Mouse (Mus musculus) CH12.LX (cell line): ENCODE measurements around the gene Nsg2. TPM values are rescaled to one million over a fixed set of nuclear protein-coding genes. Genes with fewer than 3 reads are reported as not detected.

ENCODE experiments used
- DNase-seq: peaks from one replicate; pipeline ENCODE4 v3.0.0-alpha.2; 2013; ENCODE audit errors: extremely low read depth
- H3K27ac ChIP-seq: 2 replicates; pipeline ENCODE4 v1.5.1; 2012; ENCODE audit warnings: low read depth, mild to moderate bottlenecking, control low read depth, moderate library complexity; ENCODE audit not compliant: insufficient read depth
- H3K27me3 ChIP-seq: replicated peaks from 2 replicates; pipeline ENCODE3; 2012; ENCODE audit warnings: inconsistent platforms
- H3K36me3 ChIP-seq, 2 experiments: replicated peaks in 1 of 2; 2 replicates each; pipeline versions ENCODE3 to v1.6.1; 2012; ENCODE audit warnings: inconsistent platforms in 1 of 2, low read length in 1 of 2, mild to moderate bottlenecking in 1 of 2, mixed read lengths in 1 of 2, moderate library complexity in 1 of 2; ENCODE audit not compliant: control insufficient read depth in 1 of 2, insufficient read depth in 1 of 2
- H3K4me1 ChIP-seq, 2 experiments: 2 replicates each; pipeline ENCODE4 v1.6.1; 2012; ENCODE audit warnings: inconsistent platforms in 1 of 2, moderate library complexity in 1 of 2; ENCODE audit not compliant: insufficient read depth in 2 of 2, control insufficient read depth in 1 of 2
- H3K4me2 ChIP-seq: 2 replicates; pipeline ENCODE4 v1.6.1; 2012; ENCODE audit warnings: low read depth, mild to moderate bottlenecking, control low read depth; ENCODE audit not compliant: poor library complexity, insufficient read depth, severe bottlenecking
- H3K4me3 ChIP-seq, 3 experiments: fragments of 150-350 bp in 1 of 3; sonication (generic) in 1 of 3; replicated peaks in 1 of 3; 2 replicates each; pipeline versions ENCODE3 to v1.5.1; 2011 to 2012; ENCODE audit warnings: low read depth in 2 of 3, low read length in 2 of 3, mild to moderate bottlenecking in 2 of 3, moderate library complexity in 2 of 3, control low read depth in 1 of 3, improper control_type of control experiment in 1 of 3, inconsistent platforms in 1 of 3, mixed read lengths in 1 of 3; ENCODE audit not compliant: poor library complexity in 1 of 3
- H3K79me2 ChIP-seq: replicated peaks from 2 replicates; pipeline ENCODE4 v1.6.1; 2012; ENCODE audit warnings: mild to moderate bottlenecking, moderate library complexity; ENCODE audit not compliant: control insufficient read depth, poor library complexity, insufficient read depth, severe bottlenecking; ENCODE audit errors: extremely low read depth
- H3K9ac ChIP-seq: 2 replicates; pipeline ENCODE4 v1.6.1; 2012; ENCODE audit warnings: low read depth, mild to moderate bottlenecking, control low read depth, moderate library complexity; ENCODE audit not compliant: insufficient read depth
- H3K9me3 ChIP-seq: replicated peaks from 2 replicates; pipeline ENCODE3; 2012; ENCODE audit warnings: low read length, inconsistent platforms, mixed read lengths
- KAT2A ChIP-seq: IDR thresholded peaks from 2 replicates; pipeline ENCODE4 v1.6.1; 2012; ENCODE audit warnings: low read length, improper control_type of control experiment, inconsistent platforms; ENCODE audit not compliant: insufficient replicate concordance
- MAZ ChIP-seq: IDR thresholded peaks from 2 replicates; pipeline ENCODE4 v1.6.1; 2012; ENCODE audit warnings: low read depth, mild to moderate bottlenecking, inconsistent platforms, low read length, improper control_type of control experiment, moderate library complexity
- dilution Hi-C: fragments of 300-500 bp; cut with MboI; formaldehyde crosslinking; loops from 2 replicates; pipeline ENCODE4 v1.14.3; 2020; ENCODE audit warnings: low sequenced_read_pairs; ENCODE audit not compliant: extremely low pct_unique_long_range_greater_than_20kb, extremely low pct_ligation_motif_present
- in situ Hi-C: fragments of 300-500 bp; cut with MboI; formaldehyde crosslinking; loops from 3 replicates; pipeline ENCODE4 v1.14.3; 2019; ENCODE audit warnings: low sequenced_read_pairs, low pct_ligation_motif_present, low pct_unique_long_range_greater_than_20kb, mixed read lengths
- polyA plus RNA-seq: library from polyadenylated mRNA; unstranded; fragments of >175 nt; gene quantifications from 2 replicates; pipeline ENCODE4 v1.2.1, GENCODE M21; 2012; ENCODE audit warnings: low read depth; ENCODE audit not compliant: insufficient read length
- total RNA-seq, 2 experiments: library from RNA; depleted of rRNA; stranded (reverse); fragments of 300-350 nt in 1 of 2; fragments of >200 nt in 1 of 2; gene quantifications; 2 replicates each; pipeline ENCODE4 v1.2.3; 2012 to 2014

Gene Nsg2
- total and polyA plus RNA-seq, 3 experiments = 2.8 to 7.5 (median 7.4) TPM

GRCm38 (mm10) chr11:32108441-32108840 lies 108.2 kb downstream of the Nsg2 start:
- no peak overlapping the region for H3K4me3 ChIP-seq
- dilution Hi-C loops = no loop called here

More at GRCm38 (mm10) chr11:32108441-32108840, 108.2 kb downstream of the Nsg2 start:
- in situ Hi-C loops = loop anchor here (5.0 to 25.0 kb wide), 2 partner anchors 111 to 846 kb away; no protein-coding TSS in a partner anchor
- no peak for DNase-seq
- Histone ChIP-seq H3K4me2 (no peak overlapping the region), H3K4me1 (peaks cover 7 to 35% of the 10 kb centered on the region in 2 experiments), H3K27me3 (no peaks in the 10 kb centered on the region), H3K79me2 (no peaks in the 10 kb centered on the region), H3K27ac (no peak overlapping the region), H3K36me3 (no peaks in the 10 kb centered on the region), H3K9ac (no peak overlapping the region), H3K9me3 (peaks cover 2% of the 10 kb centered on the region)
- TF ChIP-seq MAZ (no peak), KAT2A (no peak)

Other genes starting within 250 kb of the Nsg2 start
- gene Cpeb4, start 128.3 kb upstream of the Nsg2 start, total RNA-seq (2012; rRNA removed) = 10.6 and 13.8 TPM in 2 replicates
- gene Cpeb4, start 128.3 kb upstream of the Nsg2 start, total RNA-seq (2014; rRNA removed) = 20.1 and 21.4 TPM in 2 replicates
- 23.5 and 23.9 TPM in 2 replicates for gene Cpeb4, start 128.3 kb upstream of the Nsg2 start, polyA plus RNA-seq
- gene 4930524B15Rik, start 34.9 kb upstream of the Nsg2 start, total RNA-seq (2012; rRNA removed) = not detected in 2 replicates
- not detected in 2 replicates for gene 4930524B15Rik, start 34.9 kb upstream of the Nsg2 start, total RNA-seq (2014; rRNA removed)
- gene 4930524B15Rik, start 34.9 kb upstream of the Nsg2 start, polyA plus RNA-seq = not detected in 2 replicates
- gene Il9r, start 199.8 kb downstream of the Nsg2 start, total RNA-seq (2012; rRNA removed) = 16.8 and 20.0 TPM in 2 replicates
- 51.6 and 52.1 TPM in 2 replicates for gene Il9r, start 199.8 kb downstream of the Nsg2 start, total RNA-seq (2014; rRNA removed)
- gene Il9r, start 199.8 kb downstream of the Nsg2 start, polyA plus RNA-seq = 45.3 and 47.5 TPM in 2 replicates
- 113 and 123 TPM in 2 replicates for gene Snrnp25, start 205.0 kb downstream of the Nsg2 start, total RNA-seq (2012; rRNA removed)
- 162 and 208 TPM in 2 replicates for gene Snrnp25, start 205.0 kb downstream of the Nsg2 start, total RNA-seq (2014; rRNA removed)
- 106 and 131 TPM in 2 replicates for gene Snrnp25, start 205.0 kb downstream of the Nsg2 start, polyA plus RNA-seq
- gene Rhbdf1, start 221.8 kb downstream of the Nsg2 start, total RNA-seq (2012; rRNA removed) = 30.1 and 37.6 TPM in 2 replicates
- gene Rhbdf1, start 221.8 kb downstream of the Nsg2 start, total RNA-seq (2014; rRNA removed) = 24.7 TPM in 2 replicates
- gene Rhbdf1, start 221.8 kb downstream of the Nsg2 start, polyA plus RNA-seq = 27.2 and 34.2 TPM in 2 replicates
- gene Mpg, start 226.0 kb downstream of the Nsg2 start, total RNA-seq (2012; rRNA removed) = 40.3 and 41.9 TPM in 2 replicates
- 36.2 and 39.1 TPM in 2 replicates for gene Mpg, start 226.0 kb downstream of the Nsg2 start, total RNA-seq (2014; rRNA removed)
- gene Mpg, start 226.0 kb downstream of the Nsg2 start, polyA plus RNA-seq = 39.6 and 41.5 TPM in 2 replicates